Mouse (Mus musculus): ENCODE measurements at regions not wholly inside any gene's neighbourhood (a gene's known extent, or its start where the extent isn't known, plus 50 kb on each side); places are given as distances from the start of the nearest gene placed in this dataset.

DNA sequence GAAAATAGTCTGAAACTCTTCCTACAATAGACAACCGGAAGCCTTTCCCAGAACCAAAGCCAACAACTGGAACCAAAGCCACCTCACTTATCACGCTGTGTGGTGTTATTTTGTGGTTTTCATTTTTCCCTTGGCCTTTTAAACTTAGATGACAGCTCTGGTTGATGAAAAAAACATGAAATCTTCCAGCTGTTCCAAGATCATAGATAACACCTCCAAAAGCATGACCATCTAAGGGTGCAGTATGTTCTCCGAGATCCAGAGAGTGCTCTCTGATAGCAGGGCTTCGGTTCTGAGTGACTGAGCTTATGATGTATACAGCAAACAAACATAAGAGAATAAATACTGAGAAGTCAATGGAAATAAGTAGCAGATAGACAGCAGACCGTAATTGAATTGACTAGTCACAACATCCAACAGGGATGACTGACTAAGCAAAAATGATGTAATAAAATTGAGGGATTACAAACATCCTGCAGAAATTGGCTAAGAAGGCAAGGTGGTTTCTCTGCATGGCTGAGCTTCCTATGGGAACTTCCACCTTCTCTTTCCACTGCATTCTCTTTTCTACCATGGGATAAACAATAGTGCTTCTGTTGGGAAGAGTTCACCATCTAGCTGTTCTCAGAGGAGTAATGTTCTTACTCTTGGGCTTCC, 74.8 kb upstream of the Akirin2 start:
- H3K36me3 ChIP-seq: no peaks in the 10 kb centered on the region
- H3K9ac ChIP-seq: no peak overlapping the region
- H3K27ac ChIP-seq: no peak overlapping the region
- H3K9me3 ChIP-seq: no peaks in the 10 kb centered on the region
- H3K4me2 ChIP-seq: no peak overlapping the region
- ATAC-seq (ENCODE audit: borderline replicate concordance, extremely low read depth, low FRiP score, low TSS enrichment): no peak; the same call in 1 of the 2 replicates
- WGBS: 54% methylated on average over 5 of the region's 5 CpGs
- H3K4me1 ChIP-seq: no peaks in the 10 kb centered on the region
- no peak overlapping the region for H3K4me3 ChIP-seq
- no peaks in the 10 kb centered on the region for H3K27me3 ChIP-seq

DNA sequence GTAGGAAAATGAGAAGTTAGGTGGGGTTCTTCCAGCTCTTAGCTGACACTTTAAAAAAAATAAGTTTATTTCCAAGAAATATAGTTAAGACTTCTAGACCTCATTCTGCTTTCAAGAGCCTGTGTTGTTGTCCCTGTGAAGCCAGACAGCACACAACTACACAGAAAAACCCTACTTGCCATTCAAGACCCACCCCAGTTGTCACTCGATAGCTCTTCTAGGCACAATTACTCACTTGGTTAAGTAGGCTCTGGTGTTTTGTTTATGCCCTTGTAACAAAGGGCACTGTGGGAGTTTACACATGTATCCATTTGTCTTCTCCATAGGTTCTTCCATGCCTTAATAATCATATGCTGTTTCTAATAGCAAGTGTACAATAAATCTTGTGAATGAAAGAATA, 66.5 kb upstream of the Akirin2 start:
- WGBS: 35% methylated on average over 1 of the region's 1 CpGs
- ATAC-seq (ENCODE audit: borderline replicate concordance, extremely low read depth, low FRiP score, low TSS enrichment): no peak
- Histone ChIP-seq H3K36me3 (no peaks in the 10 kb centered on the region), H3K9me3 (no peaks in the 10 kb centered on the region), H3K4me2 (no peak overlapping the region), H3K4me3 (no peak overlapping the region), H3K27ac (no peak overlapping the region), H3K27me3 (no peaks in the 10 kb centered on the region), H3K4me1 (no peaks in the 10 kb centered on the region), H3K9ac (no peak overlapping the region)

- WGBS: 75% methylated on average over 17 of the region's 17 CpGs
- H3K4me1 ChIP-seq: no peaks in the 10 kb centered on the region
- H3K27me3 ChIP-seq: no peaks in the 10 kb centered on the region
- ATAC-seq (ENCODE audit: borderline replicate concordance, extremely low read depth, low FRiP score, low TSS enrichment): no peak
- no peak overlapping the region for H3K9ac ChIP-seq
- H3K4me3 ChIP-seq: no peak overlapping the region
- no peaks in the 10 kb centered on the region for H3K9me3 ChIP-seq
- no peak overlapping the region for H3K4me2 ChIP-seq
- H3K27ac ChIP-seq: no peak overlapping the region
- H3K36me3 ChIP-seq: no peaks in the 10 kb centered on the region
These were observed 65.2 kb upstream of the Akirin2 start for GRCm38 (mm10) chr4:34485574-34485973.

GRCm38 (mm10) chr4:34494961-34495723, 55.6 kb upstream of the Akirin2 start:
- H3K4me3 ChIP-seq: no peak overlapping the region
- peaks cover 4% of the 10 kb centered on the region; the same call in 1 of the 2 replicates for H3K4me1 ChIP-seq
- H3K9me3 ChIP-seq: no peaks in the 10 kb centered on the region
- H3K27ac ChIP-seq: peak overlapping the region; percentile 53; the same call in 1 of the 2 replicates
- H3K4me2 ChIP-seq: no peak overlapping the region
- peak; percentile 39; the same call in 1 of the 2 replicates for ATAC-seq (ENCODE audit: borderline replicate concordance, extremely low read depth, low FRiP score, low TSS enrichment)
- no peaks in the 10 kb centered on the region for H3K27me3 ChIP-seq
- H3K36me3 ChIP-seq: no peaks in the 10 kb centered on the region
- H3K9ac ChIP-seq: no peak overlapping the region
- 67% methylated on average over 10 of the region's 10 CpGs for WGBS

DNA sequence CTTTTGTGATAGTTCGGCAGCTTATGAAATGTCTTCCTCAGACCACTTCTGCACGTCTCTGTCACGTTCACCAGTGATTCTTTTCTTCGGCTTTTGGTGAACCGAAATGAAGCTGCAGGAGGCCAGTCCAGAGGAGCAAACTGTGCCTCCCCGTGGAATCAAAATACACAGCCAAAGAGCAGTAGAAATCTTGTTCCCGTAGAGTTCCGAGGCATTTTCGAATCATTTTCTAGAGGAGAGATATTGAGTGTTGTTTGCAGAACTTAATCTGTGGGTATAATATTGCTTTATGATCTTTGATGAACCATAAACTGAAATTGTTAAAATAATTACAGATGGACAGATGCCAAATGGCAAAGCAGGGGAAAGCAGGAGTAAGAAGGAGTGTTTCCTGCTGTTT, 52.4 kb upstream of the Akirin2 start:
- Histone ChIP-seq H3K9me3 (no peaks in the 10 kb centered on the region), H3K36me3 (no peaks in the 10 kb centered on the region), H3K27ac (peak overlapping the region; percentile 79), H3K4me2 (no peak overlapping the region), H3K9ac (no peak overlapping the region), H3K4me3 (no peak overlapping the region), H3K4me1 (peaks cover 4% of the 10 kb centered on the region; the same call in 1 of the 2 replicates), H3K27me3 (no peaks in the 10 kb centered on the region)
- ATAC-seq (ENCODE audit: borderline replicate concordance, extremely low read depth, low FRiP score, low TSS enrichment): peak; percentile 42; the same call in 1 of the 2 replicates
- WGBS: 60% methylated on average over 9 of the region's 9 CpGs

DNA sequence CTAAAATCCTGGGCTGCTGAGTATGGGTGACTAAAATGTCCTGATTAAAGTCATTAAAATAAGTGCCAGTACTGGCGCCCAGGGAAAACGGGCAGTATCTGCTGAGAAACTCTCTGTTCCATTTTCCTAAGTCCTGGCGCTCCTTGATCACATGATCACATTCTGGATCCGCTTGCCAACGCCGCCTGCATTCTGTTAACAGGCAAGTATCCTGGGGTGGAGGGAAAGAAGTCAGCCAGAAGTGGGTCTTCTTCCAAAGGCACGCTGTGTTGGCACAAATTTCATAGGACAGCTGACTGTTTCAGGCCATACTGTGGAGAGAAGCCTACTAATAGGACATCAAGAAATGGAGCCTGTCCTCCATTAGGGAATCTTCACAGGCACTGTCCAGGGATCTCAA, 52.0 kb upstream of the Akirin2 start:
- H3K9ac ChIP-seq: no peak overlapping the region
- H3K4me3 ChIP-seq: no peak overlapping the region
- peaks cover 4% of the 10 kb centered on the region; the same call in 1 of the 2 replicates for H3K4me1 ChIP-seq
- peak overlapping the region; percentile 79 for H3K27ac ChIP-seq
- no peaks in the 10 kb centered on the region for H3K9me3 ChIP-seq
- no peaks in the 10 kb centered on the region for H3K36me3 ChIP-seq
- no peaks in the 10 kb centered on the region for H3K27me3 ChIP-seq
- 84% methylated on average over 7 of the region's 7 CpGs for WGBS
- ATAC-seq (ENCODE audit: borderline replicate concordance, extremely low read depth, low FRiP score, low TSS enrichment): peak; percentile 69; the same call in 1 of the 2 replicates
- H3K4me2 ChIP-seq: no peak overlapping the region

DNA sequence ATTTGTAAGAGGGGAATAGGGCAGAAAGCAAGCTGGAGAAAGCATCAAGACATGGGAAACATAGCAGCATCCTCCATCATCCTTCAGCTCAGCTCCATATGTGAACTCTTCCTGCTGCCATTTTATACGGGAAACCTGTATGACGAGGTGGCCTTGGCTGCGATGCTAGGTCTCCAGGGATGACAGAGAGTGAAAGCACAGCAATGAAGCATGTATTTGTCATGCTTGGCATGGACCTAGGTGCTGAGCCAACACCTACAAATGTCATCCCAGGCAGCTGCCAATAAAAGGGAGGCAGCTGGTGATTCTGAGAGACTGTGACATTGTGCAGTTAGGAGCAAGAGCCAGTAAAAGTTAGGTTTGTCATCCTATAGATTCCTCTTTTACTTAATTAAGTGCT, 51.0 kb upstream of the Akirin2 start:
- Histone ChIP-seq H3K27me3 (no peaks in the 10 kb centered on the region), H3K4me3 (no peak overlapping the region), H3K9ac (no peak overlapping the region), H3K4me2 (no peak overlapping the region), H3K36me3 (no peaks in the 10 kb centered on the region), H3K4me1 (peaks cover 4% of the 10 kb centered on the region; the same call in 1 of the 2 replicates), H3K9me3 (no peaks in the 10 kb centered on the region), H3K27ac (no peak overlapping the region)
- no peak for ATAC-seq (ENCODE audit: borderline replicate concordance, extremely low read depth, low FRiP score, low TSS enrichment)
- 87% methylated on average over 3 of the region's 3 CpGs for WGBS

All from lung, embryonic 15.5 days (tissue).